8 mouse cellular contexts compared by ENCODE assay signal in the genomic region with DNA sequence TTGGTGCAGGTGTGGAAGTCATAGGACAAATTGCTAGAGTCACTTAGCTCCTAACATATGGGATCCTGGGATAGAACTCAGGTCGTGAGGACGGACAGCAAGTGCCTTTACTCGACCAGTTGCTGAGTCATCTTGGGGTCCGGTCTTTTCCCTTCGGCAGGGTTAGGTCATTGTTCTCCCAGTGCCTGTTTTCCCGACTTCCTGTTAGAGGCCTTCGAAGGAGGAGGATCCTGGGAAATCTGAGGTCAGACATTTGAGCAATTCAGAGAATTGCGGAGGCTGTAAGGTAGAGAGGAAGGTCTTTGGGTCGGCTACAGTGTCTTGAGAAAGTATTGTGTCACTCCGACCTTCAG. TPM values are rescaled to one million over a fixed set of nuclear protein-coding genes. Genes with fewer than 3 reads are reported as not detected.
DNase-seq lines count a peak whose midpoint lies in the region; ATAC-seq and TF ChIP-seq lines count a peak whose summit lies in the region.

No protein-coding gene starts in this region.

- ATAC-seq in forebrain, embryonic 14.5 days: peak; percentile 3; the same call in 1 of the 2 replicates
- ATAC-seq in kidney, embryonic 16.5 days (ENCODE audit: low FRiP score, low TSS enrichment): no peak
- ATAC-seq in CD4-positive, CD25-positive, alpha-beta regulatory T cell, adult 4 months: no peak

- no peaks in the 10 kb centered on the region for H3K9me3 ChIP-seq in forebrain, embryonic 14.5 days (replicated peaks; ENCODE audit: control insufficient read depth, low read length)
- H3K9me3 ChIP-seq in kidney, embryonic 16.5 days (ENCODE audit: low read length): no peaks in the 10 kb centered on the region

- TF ChIP-seq CTCF in kidney, adult 2 months (conservative IDR thresholded peaks at IDR 0.05; ENCODE audit: insufficient read depth, insufficient read length, low read depth, low read length): no peak

- H3K4me3 ChIP-seq in kidney, adult 2 months (ENCODE audit: insufficient read depth, low read depth, low read length): peak overlapping the region; percentile 37
- H3K4me3 ChIP-seq in forebrain, embryonic 14.5 days (ENCODE audit: low read depth, low read length): peak overlapping the region; percentile 65
- H3K4me3 ChIP-seq in kidney, embryonic 16.5 days (ENCODE audit: low read length): peak overlapping the region; percentile 66

- 6% methylated on average over 10 of the region's 10 CpGs for WGBS in kidney, adult 2 months
- 17% methylated on average over 10 of the region's 10 CpGs for WGBS in forebrain, embryonic 14.5 days
- WGBS in kidney, embryonic 16.5 days: 14% methylated on average over 10 of the region's 10 CpGs

- DNase-seq in kidney, adult 2 months: peak; percentile 78
- no peak for DNase-seq in kidney, adult 18-20 months
- DNase-seq in forebrain, embryonic 14.5 days (ENCODE audit: low spot score): peak; percentile 18
- peak; percentile 69 for DNase-seq in lung, postnatal 25 days (ENCODE audit: low spot score)
- DNase-seq in cerebellum, adult 9-11 months: no peak
- no peak for DNase-seq in right cerebral cortex, postnatal 36 days (ENCODE audit: low spot score in 2 of 2)

- peak overlapping the region; percentile 96 for H3K27ac ChIP-seq in kidney, adult 2 months (ENCODE audit: insufficient read depth, low read depth, low read length)
- H3K27ac ChIP-seq in forebrain, embryonic 14.5 days (ENCODE audit: low read depth, low read length): peak overlapping the region; percentile 78
- H3K27ac ChIP-seq in kidney, embryonic 16.5 days (ENCODE audit: low read length): peak overlapping the region; percentile 95

- H3K9ac ChIP-seq in forebrain, embryonic 14.5 days (ENCODE audit: low read length): peak overlapping the region; percentile 81; the same call in 1 of the 2 replicates
- peak overlapping the region; percentile 79 for H3K9ac ChIP-seq in kidney, embryonic 16.5 days (replicated peaks; ENCODE audit: low read length)

- H3K27me3 ChIP-seq in kidney, adult 2 months (replicated peaks; ENCODE audit: control insufficient read depth, insufficient read depth, low read length): no peaks in the 10 kb centered on the region
- H3K27me3 ChIP-seq in forebrain, embryonic 14.5 days (replicated peaks; ENCODE audit: control insufficient read depth, insufficient read depth, low read length): no peaks in the 10 kb centered on the region
- H3K27me3 ChIP-seq in kidney, embryonic 16.5 days (ENCODE audit: insufficient read depth, low read length): no peaks in the 10 kb centered on the region

- peak overlapping the region; percentile 90 for H3K4me2 ChIP-seq in forebrain, embryonic 14.5 days (ENCODE audit: low read length)
- peak overlapping the region; percentile 92 for H3K4me2 ChIP-seq in kidney, embryonic 16.5 days (replicated peaks; ENCODE audit: low read depth, low read length)

- no peaks in the 10 kb centered on the region for H3K36me3 ChIP-seq in kidney, adult 2 months (ENCODE audit: control insufficient read depth, insufficient read depth, low read length)
- no peaks in the 10 kb centered on the region for H3K36me3 ChIP-seq in forebrain, embryonic 14.5 days (ENCODE audit: control insufficient read depth, insufficient read depth, low read length)
- H3K36me3 ChIP-seq in kidney, embryonic 16.5 days (ENCODE audit: insufficient read depth, low read length): no peaks in the 10 kb centered on the region

- no peak for TF ChIP-seq POLR2A in kidney, adult 2 months (IDR thresholded peaks at IDR 0.05; ENCODE audit: low read depth, low read length)

- peaks cover 15% of the 10 kb centered on the region; the same call in 1 of the 2 replicates for H3K4me1 ChIP-seq in kidney, adult 2 months (ENCODE audit: control insufficient read depth, insufficient read depth, low read length)
- peaks cover 6% of the 10 kb centered on the region; the same call in 1 of the 2 replicates for H3K4me1 ChIP-seq in forebrain, embryonic 14.5 days (ENCODE audit: control insufficient read depth, insufficient read depth, low read length)
- H3K4me1 ChIP-seq in kidney, embryonic 16.5 days (ENCODE audit: insufficient read depth, low read length): peaks cover 34% of the 10 kb centered on the region

RNA-seq across cellular contexts. Expression of a gene that starts 19.2 kb away (rescaled TPM):
- 11.0 and 11.9 TPM in 2 replicates for polyA plus RNA-seq in kidney, adult 2 months (2012; rRNA removed)
- polyA plus RNA-seq in forebrain, embryonic 14.5 days (2014; fragmentation: Nextera tagmentation; extraction: Ambion mirVana): 4.2 and 4.4 TPM in 2 replicates
- polyA plus RNA-seq in kidney, embryonic 16.5 days (2015; fragmentation: Nextera tagmentation; extraction: Ambion mirVana): 7.4 and 8.6 TPM in 2 replicates
- 1 to 10 TPM; 6.4 to 7.5 TPM for polyA plus RNA-seq in CD4-positive, CD25-positive, alpha-beta regulatory T cell, adult 4 months (2017; shearing (Covaris generic))

RNA-seq across cellular contexts. Expression of a gene that starts 50.6 kb away (rescaled TPM):
- 1.1 and 1.4 TPM in 2 replicates for polyA plus RNA-seq in kidney, adult 2 months (2012; rRNA removed)
- 0.20 and 0.30 TPM in 2 replicates for polyA plus RNA-seq in forebrain, embryonic 14.5 days (2014; fragmentation: Nextera tagmentation; extraction: Ambion mirVana)
- polyA plus RNA-seq in kidney, embryonic 16.5 days (2015; fragmentation: Nextera tagmentation; extraction: Ambion mirVana): 0.76 and 0.82 TPM in 2 replicates
- polyA plus RNA-seq in CD4-positive, CD25-positive, alpha-beta regulatory T cell, adult 4 months (2017; shearing (Covaris generic)): not detected

Comparison
In these comparisons a context has a peak if more than half of its experiments do, and no peak if none do; other contexts are left out.
1. DNase-seq: peak in kidney, adult 2 months (single experiment), forebrain, embryonic 14.5 days (single experiment) and lung, postnatal 25 days (single experiment); none in kidney, adult 18-20 months (single experiment), cerebellum, adult 9-11 months (single experiment) and right cerebral cortex, postnatal 36 days (0 of 2).
2. Peak in every context shown above with its lines, with median percentiles within 50 percentile points of each other: H3K27ac ChIP-seq and H3K4me3 ChIP-seq.